Mouse (Mus musculus) heart, postnatal 36 days (tissue): ENCODE results near the gene Ctnnd2. TPM values are rescaled to one million over a fixed set of nuclear protein-coding genes. Genes with fewer than 3 reads are reported as not detected.

ENCODE experiments used
- DNase-seq, 2 experiments: peaks; one replicate each; pipeline ENCODE4 v3.0.0; 2021 to 2022
- intact Hi-C: fragments of 180-260 bp; cut with DNase I; formaldehyde crosslinking; loops from one replicate; pipeline ENCODE4 v1.15.1; 2025
- total RNA-seq, 2 experiments: library from RNA; stranded (reverse); gene quantifications; 2 replicates each; pipeline ENCODE4 v1.2.3; 2021

Ctnnd2 gene
- total RNA-seq, 2 experiments from 2014 or later: 0.11 to 0.25 TPM

DNA sequence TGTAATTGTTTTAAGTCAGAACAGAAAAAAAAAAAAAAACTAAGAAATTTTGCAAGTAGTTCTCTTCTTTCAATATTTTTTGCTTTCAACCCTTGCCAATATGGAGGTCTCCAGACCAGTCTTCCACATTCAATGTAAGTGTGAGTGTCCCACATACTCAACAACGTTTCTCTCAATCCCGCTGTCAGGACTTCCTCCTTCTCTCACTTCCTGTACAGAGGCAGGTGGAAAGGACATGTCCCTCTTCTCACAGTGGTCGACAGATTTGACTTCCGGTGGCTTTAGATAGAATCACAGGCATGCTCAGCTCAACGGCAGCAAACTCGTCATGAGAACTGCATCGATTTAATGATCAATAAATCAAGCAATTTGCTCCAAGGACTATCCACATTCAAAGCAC, 791.7 kb downstream of the Ctnnd2 start:
- no peak for DNase-seq
- intact Hi-C loops: no loop called here

DNA sequence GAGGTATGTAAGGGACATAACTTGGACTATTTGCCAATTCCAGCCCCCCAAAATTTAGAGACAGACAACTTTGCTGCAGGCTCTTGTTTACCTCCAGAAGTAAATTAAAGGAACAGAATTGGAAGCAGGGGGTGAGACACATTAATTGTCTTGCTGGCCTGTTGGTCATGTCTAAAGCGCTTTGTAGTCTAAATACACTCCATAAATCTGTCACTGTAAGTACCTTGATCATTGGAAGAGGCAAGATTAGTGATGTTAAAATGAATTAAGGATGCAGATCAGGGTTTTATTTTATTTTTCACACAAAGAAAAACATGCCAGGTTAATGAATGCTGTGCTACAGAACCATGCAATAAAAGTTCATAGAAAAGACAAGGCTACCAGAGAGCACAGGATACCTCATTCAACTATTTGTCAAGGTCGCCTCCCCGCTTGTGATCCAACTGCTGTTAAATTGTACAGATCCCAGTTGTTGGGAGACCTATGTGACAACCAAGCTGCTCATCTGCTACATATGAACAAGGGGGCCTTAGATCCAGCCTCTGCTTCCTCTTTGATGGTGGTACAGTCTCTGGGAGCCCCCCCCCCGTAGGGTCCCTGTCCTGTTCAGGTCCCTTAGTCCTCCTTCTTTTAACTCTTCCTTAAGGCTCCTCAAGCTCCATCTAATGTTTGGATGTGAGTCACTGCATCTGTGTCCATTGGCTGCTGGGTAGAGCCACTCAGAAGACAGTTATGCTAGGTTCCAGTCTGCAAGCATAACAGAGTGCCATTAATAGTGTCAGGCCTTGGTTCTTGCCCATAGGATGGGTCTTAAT, 792.7 kb downstream of the Ctnnd2 start:
- intact Hi-C loops: no loop called here
- no peak for DNase-seq

DNA sequence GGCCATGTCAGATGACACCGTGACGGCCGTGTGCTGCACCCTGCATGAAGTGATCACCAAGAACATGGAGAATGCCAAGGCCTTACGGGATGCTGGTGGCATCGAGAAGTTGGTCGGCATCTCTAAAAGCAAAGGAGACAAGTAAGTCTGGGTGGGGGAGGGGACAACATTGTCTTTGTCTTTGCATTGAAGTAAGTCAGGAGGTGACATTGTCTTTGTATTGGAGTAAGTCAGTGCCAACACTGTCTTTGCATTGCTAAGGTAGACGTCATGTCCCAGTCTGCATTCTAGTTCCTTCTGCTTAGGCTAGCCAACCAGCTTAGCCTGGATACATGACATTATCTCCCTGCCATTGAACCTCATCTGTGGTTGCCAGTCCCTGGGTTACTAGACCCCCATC, 794.4 kb downstream of the Ctnnd2 start:
- DNase-seq: no peak
- intact Hi-C loops: no loop called here

DNA sequence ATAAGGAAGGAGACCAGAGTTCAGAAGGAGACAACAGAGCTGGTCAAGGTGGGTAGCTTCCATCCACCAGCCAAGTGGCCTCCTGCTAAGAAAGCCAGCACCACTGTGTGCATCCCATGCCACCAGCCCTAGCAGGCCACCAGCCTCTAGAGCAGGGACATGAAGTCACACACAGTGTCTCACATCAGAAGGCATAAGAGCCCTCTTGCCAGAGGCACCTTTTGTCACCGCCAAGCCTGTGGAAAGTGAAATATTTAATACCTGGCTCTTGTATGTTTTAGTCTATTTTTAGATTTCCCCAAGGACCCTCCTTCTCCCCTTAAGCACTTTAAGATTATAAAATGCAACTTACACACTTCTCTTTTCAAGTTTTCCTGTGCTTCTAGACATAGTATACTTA, 802.0 kb downstream of the Ctnnd2 start:
- DNase-seq: no peak
- intact Hi-C loops: no loop called here

DNA sequence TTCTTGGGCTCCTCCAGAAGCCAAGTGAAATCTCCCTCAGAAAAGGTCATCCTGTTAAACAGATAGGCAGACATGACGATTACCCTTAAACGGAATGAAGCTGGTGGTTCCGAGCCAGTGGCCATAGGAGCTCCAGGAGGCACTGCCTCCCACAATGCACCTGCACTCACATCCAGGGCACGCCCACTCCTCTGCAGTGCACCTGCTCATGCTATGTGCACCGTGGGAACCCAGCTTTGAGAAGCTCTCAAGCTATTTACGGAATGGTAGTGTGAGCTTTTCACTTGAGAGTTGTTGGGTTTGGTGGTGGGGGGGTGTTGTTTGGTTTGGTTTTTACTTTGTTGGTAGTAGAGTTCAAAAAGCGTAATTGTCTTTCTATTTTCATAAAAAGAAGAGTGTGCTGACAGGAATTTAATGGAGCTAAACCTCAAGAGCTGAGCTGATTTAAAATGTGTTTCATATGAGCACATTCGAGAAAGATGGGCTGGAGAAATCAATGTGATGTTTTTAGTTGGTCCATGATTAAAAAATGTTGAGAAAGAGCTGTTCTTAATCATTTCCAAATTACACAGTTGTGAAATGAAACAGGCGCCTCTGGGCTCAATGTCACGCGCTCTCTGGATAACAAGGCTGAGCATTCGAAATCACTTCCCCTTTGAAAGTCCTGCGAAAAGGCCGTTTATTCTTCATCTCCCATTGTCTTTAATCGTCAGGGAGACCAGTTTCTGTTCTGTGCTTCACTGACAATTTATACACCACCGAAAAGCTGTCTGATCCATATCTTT, 802.8 kb downstream of the Ctnnd2 start:
- intact Hi-C loops: no loop called here
- DNase-seq: no peak

DNA sequence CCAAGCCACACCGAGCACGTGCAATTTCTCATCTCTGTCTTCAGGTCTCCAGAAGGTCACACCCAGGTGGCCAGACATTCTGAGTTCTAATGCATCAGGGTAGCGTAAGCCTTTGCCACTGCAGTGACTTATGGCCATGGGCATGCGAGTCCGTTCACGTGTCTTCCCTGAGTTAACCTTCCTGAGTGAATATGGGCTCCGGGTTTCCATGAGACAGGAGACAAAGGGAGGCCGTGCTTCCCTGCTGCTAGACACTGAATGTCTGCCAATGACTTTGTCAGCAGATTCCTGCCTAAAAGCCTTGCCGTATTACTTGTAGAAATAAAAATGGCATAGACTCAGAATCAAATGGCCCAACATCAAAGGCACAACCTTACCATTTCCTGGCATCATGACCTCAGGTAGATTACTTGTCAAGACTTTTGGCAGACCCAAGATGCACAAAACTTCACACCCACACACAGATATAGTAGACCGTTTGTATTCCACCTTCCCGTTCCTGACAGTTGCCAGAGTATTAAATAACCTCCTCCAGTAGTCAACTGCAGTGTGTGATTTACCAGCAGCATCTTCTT, 804.9 kb downstream of the Ctnnd2 start:
- intact Hi-C loops: no loop called here
- no peak for DNase-seq

DNA sequence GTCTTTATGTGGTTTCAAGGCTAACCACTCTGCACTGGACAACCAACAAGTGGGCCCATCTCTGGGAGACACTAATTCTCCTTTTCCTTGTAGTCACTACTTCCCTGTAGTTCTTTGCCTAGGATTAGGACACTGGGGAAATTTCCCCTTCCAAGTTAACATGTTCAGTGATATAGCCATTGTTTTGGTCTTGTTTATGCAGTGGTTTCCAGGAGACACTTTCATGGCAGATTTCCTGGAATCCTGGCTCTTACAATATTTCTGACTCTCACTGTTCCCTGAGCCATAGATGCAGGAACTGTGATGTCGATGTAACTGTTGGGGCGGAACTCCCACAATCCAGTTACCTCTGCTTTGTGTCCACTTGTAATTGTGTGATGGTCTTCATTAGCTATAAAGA, 814.5 kb downstream of the Ctnnd2 start:
- DNase-seq: peak; percentile 11 to 18
- intact Hi-C loops: no loop called here

DNA sequence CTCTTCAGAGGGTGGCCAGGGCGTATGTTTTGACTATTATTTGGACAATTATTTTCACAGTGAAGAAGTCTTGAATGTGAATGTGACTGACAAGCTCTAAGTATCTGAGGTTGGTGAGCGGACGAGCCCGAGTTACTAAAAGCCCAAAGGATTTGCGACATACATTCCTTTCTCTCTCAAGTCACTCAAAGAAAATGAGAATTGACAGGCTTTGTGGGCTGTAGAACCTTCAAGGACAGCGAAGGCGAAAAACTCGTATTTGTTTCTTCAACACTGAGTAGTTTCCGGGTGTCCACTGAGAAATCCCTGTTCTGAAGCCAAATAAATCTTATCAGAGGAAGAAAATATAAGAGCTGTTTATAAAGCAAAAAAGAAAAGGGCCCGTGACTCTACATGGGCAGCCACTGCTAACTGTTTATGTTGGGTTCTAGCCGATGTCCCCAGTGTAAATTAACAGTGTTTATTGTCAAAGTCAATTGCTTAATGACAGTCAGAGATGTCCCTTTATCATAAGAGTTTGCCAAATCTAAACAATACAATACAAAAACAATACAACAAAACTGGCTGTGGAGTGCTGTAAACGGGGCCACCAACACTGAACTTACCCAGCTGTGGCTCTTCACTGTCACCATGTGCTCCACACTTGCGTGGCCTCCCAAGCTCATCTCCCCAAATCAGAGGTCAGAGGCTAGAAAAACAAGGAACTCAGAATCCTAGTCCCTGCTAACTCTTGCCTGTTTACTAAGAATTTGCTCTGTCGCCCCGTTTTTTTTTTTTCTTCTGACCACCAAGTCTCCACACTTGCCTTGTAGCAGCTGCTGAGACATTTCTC, 818.2 kb downstream of the Ctnnd2 start:
- DNase-seq: no peak
- intact Hi-C loops: no loop called here

DNA sequence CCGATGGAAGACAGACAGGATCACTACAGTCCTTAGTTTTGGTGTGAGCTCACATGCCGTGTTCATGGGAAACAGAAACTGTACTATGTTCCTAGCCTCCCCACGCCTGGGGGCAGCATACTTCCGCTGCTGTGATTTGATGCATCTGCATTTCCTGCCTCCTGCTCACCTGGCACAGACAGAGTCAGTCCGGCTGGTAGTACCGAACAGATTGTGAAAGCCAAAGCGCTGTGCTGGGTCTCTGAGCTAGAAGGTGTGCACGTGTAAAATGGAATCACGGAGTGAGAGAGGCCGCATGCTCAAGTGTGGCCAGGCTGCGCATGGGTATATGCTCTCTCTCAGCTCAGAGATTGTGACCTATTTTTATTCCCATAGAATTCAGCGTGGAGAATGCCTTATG, 820.0 kb downstream of the Ctnnd2 start:
- intact Hi-C loops: no loop called here
- DNase-seq: no peak

DNA sequence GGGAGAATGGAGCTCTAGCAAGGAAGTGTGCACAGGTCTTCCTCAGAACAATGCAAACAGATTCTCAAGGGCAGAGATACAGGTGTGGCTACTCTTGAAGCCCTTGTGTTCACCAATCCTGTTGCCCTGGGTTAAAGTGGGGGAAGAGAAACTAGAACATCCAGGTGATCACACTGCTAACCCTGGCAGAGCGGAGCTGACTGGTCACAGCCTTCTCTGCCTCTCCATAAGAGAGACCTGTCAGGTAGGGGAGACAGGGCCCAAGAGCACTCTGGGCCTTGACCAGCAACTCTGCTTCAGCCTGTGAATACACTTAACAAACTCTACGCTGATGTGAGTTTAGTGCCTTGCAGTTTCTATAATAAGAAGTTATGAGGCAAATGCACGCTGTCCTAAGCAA, 820.5 kb downstream of the Ctnnd2 start:
- DNase-seq: no peak
- intact Hi-C loops: no loop called here

DNA sequence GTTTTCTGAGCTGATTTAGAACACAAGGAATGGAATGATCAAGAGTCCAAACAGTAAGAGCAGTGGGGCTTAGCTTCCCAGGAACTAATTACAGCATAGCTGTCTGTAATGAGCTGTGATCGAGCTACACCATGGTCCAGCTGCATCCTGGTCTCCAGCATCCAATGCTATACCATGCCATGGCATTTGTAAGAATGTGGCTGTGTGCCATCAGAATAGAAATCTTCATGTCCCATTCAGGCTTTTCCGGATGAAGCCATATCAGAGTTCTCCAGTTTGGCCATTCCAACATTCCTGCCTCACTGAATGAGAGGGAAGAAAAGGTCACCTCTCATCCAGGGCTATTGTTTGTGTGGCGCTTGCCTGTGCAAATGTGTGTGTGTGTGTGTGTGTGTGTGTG, 823.0 kb downstream of the Ctnnd2 start:
- intact Hi-C loops: no loop called here
- no peak for DNase-seq

DNA sequence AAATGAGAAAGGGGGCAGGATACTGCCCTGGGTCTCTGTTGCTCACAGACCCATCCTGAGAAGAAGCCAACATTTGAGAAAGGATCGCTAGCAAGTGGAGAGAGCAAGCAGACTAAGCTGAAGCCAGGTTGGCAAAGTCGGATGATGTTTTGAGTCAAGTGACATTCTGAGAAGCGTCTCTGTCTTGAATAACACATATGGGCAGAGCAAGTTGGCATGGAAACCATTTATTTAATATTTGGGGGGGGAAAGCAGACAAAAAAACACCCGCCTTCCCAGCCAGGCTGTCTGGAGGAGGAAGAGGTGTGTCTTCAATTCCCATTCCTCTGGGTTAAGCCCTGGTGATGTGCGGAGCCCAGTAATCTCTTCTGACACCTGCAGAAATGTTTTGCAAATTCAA, 832.1 kb downstream of the Ctnnd2 start:
- intact Hi-C loops: no loop called here
- no peak for DNase-seq

DNA sequence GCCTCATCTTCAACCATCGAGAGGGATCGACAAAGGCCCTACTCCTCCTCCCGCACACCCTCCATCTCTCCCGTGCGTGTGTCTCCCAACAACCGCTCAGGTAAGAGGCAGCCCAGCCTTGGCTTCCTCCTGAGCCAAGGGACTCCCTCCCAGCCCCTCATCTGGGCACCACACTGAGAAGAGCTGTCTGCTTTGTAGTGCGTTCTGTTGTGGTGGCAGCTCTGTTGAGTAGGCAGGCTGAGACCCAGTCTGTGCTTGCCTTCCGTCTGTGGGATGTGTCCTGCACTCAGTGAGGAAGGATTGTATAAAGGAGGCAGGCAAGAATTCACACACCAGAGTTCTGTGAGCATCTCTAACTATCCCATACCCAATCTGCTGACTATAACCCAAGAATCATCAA, 832.6 kb downstream of the Ctnnd2 start:
- intact Hi-C loops: no loop called here
- no peak for DNase-seq

DNA sequence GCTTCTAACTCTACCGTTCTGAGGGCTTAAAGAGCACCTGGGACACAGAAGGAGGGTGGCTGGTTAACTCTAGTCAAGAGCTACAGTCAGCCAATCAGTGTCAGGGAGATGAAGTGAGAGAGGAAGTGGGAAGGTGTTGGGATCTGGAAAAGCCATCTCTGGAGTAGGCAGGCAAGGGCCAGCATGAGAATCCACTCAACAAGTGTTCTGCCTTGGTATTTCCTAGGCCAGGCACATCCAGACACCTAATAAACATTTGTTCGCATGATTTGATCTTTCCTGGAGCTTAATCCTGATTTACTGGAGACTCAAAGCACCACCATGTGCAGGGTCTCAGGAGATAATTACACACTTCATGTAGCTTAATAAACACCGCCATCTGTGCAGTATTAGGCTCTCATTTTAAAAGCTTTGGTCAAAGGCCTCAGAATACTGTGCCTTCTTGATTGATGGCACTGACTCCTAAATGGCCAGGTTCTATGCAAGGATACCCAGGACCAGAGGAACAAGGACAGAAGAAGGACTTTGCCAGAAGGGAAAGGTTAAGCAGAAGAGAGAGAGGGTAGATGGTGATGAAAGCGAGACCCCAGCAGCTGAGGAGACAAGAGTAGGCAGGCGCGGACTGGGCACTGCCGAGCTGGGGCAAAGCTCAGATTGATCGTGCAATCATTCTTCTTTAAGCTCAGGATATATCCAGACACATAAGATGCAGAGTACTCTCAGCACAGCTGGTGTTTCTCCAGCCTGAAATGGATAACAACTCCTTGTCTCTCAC, 833.8 kb downstream of the Ctnnd2 start:
- intact Hi-C loops: no loop called here
- DNase-seq: no peak

DNA sequence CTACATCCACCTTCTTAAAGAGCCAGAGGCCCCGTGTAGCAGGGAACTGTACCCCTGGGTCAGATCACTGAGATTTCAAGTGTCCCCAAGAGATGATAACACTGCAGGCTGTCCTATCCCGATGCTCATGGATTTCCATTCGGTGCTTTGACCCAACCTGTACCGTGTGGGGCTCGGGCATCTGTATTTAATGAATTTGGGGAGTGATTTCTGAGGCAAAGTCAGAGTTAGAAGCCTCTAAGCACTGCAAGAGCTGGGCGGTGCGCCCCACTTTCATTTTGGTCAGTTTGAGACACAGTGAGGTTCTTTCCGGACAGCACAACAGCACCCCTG, 834.4 kb downstream of the Ctnnd2 start:
- DNase-seq: no peak
- intact Hi-C loops: no loop called here

DNA sequence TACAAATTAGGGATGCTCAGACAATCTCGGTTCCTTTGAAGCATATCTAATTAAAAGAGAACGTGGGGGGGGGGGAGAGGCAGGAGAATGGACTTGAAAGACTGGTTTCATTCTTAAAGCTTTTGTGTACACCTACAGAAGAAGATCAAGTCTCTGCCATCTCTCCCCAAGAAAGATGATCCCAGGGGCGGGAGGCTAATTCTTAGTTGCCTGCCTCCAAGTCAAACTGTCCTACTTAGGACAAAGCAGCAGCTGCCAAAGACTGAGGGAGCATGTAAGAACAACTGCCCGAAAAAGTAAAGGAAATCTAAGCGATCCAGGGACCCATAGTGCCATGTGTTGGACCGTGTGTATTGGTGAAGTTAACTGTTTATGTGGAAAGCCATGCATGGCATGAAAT, 836.2 kb downstream of the Ctnnd2 start:
- no peak for DNase-seq
- intact Hi-C loops: no loop called here

DNA sequence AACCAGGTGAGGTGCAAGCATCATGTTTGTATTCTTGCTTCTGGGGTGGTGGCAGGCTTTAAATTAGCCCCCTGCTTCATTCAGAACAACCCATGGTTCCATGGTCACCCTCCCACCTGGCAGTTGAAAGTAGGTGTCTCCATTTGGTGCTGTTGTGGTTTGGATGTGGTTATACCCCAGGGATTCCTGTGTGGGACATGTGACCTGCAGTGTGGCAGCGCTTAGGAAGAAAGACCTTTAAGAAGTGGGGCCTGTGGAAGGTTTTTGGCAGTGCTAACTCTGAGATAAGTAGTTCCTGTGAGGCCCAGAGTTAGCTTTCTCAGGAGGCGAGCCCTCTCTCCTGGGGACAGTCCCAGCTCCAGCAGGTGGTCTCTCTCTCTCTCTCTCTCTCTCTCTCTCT, 848.4 kb downstream of the Ctnnd2 start:
- intact Hi-C loops: no loop called here
- DNase-seq: no peak

DNA sequence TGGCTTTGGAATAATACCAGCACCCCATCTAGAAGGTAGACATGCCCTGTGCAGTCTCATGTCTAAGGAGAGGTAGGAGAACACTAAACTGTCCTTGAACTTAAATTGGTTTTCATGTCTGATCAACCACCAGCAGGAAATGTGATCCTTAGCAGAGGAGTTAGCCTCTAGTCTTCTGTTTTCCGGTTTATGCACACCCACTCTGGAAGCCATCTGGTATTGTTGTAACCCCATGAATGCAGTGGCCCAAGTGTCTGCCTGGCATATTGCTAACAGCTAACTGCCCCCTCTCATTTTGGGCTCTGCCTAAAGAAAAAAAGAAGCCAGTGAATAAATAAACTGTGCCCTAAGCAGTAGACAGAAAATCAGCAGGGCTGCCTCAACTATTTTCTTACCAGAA, 849.6 kb downstream of the Ctnnd2 start:
- intact Hi-C loops: no loop called here
- DNase-seq: no peak

DNA sequence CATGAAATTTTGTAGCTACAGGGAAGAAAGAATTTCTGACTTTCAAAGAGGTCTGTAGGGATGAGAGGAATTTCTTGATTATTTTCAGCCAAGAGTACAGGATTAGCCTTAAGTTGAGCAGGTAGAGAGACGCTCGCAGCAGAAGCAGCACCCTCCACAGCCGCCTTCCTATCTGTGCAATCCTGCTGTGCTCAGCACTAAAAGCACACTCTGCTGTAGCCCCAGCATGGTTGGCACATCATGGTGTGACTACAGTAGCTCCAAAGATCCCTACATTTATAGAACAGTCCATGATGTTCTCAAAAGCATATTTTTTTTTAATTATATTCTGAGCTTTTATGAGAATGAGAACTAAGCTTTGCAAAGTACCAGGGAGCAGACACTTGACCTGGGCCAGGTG, 850.1 kb downstream of the Ctnnd2 start:
- intact Hi-C loops: no loop called here
- DNase-seq: no peak

DNA sequence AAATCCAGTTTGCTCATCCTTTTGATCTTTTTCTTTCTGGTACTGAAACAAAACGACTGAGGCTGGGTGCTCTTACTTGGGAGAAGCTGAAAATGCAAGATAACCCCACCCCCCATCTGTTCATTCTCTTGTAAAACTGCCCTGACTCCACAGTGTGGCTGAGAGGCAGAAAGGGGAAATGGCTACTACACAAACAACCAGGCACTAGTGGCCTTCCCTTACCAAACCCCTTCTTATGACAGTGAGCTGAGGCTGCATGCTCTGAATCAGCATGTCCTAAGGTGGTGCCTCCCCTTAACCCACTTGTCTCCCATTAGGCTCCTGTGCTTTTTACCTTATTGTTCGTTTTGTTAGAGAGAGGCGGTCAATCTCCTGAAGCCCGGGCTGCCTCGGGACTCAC, 851.4 kb downstream of the Ctnnd2 start:
- no peak for DNase-seq
- intact Hi-C loops: no loop called here
